Mouse (Mus musculus) cortical plate, adult 2 months (tissue): ENCODE data around the gene Dkc1.

Source experiments
- CTCF ChIP-seq: fragments of 200-500 bp; IDR thresholded peaks from 2 replicates; pipeline ENCODE4 v1.5.1; 2011; ENCODE audit warnings: mild to moderate bottlenecking, control low read depth, low read length; ENCODE audit not compliant: insufficient read depth; ENCODE audit errors: extremely low read depth
- POLR2A ChIP-seq: fragments of 200-500 bp; IDR thresholded peaks from 2 replicates; pipeline ENCODE4 v1.6.1; 2011; ENCODE audit warnings: mild to moderate bottlenecking, low read length, control low read depth; ENCODE audit not compliant: insufficient read depth; ENCODE audit errors: extremely low read depth

DNA sequence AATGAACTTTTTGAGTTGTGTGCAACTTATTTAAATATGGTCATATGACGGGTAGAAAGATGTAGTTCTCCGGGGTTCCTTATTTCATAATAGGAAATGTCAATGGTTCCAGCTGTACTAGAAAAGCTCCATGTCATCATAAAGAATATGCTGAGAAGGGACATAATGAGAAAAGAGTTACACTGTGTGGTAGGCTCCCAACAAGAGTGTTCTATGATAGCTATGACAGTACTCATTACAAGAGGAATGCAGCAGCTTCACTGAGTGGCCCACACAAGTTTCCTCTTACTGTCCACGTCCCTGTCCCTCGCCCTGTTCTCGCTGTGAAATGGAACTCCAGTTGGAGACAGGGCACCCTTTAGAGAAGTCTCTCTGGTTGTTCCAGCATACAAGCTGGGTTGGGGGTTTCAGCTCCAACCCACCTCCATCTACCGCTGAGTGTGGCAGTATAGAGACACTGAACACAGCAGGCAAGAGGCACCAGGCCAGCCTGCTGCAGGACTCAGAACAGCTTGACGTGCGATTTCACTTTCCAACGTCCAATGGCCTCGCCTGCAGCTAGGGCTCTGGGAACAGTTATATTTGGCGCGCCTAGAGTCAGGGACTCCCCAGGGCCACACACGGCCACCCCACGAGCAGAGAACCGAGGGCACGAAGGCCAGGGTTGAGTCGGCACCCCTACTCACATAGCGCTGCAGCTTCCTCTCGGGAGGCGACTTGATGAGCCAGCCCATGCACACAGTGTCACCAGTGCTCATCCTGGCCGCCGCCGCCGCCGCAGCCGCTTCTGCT, 11.5 kb upstream of the Dkc1 start:
- TF ChIP-seq CTCF, result no peak
- no peak for TF ChIP-seq POLR2A
